Mouse (Mus musculus): Measurements from ENCODE around the gene Pi16.
A peak's percentile ranks its signal among the peaks of the same experiment; 100 is the strongest.
"Not testable (repeated sequence)": the region's sequence is repeated elsewhere in the genome, so short reads cannot be mapped to it uniquely, and the experiment has no call there.

Gene Pi16

GRCm38 (mm10) chr17:29317380-29317779, at the start of gene Pi16:
Gene Pi16, plus strand, starts transcription at chr17:29317680.
- DNase-seq (ENCODE audit: low spot score): not testable (repeated sequence)

- no peak for DNase-seq (ENCODE audit: low spot score)
These were observed 49.4 kb upstream of the Pi16 start for GRCm38 (mm10) chr17:29267931-29268681.

GRCm38 (mm10) chr17:29268682-29269348, 48.7 kb upstream of the Pi16 start, which contains the start of gene BC004004:
Gene BC004004, plus strand, starts transcription at chr17:29268788.
- DNase-seq (ENCODE audit: low spot score): peak; percentile 93

DNA sequence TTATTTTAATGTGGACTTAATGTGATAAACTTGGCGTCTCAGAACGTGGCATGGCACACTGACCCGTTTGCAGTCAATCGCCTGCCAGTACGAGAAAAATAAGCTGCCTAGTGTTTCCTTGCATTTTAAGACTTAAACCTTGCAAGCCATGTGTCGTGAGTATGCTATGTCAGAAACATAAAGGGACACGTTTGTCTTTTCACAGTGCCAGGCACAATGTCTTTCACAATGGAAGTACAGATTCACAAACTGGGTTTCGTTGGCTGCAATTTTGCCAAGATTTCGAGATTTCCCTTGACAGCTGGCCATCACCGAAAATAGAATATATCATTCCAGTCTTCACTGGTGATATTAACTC, 48.2 kb upstream of the Pi16 start:
- DNase-seq (ENCODE audit: low spot score): no peak

DNA sequence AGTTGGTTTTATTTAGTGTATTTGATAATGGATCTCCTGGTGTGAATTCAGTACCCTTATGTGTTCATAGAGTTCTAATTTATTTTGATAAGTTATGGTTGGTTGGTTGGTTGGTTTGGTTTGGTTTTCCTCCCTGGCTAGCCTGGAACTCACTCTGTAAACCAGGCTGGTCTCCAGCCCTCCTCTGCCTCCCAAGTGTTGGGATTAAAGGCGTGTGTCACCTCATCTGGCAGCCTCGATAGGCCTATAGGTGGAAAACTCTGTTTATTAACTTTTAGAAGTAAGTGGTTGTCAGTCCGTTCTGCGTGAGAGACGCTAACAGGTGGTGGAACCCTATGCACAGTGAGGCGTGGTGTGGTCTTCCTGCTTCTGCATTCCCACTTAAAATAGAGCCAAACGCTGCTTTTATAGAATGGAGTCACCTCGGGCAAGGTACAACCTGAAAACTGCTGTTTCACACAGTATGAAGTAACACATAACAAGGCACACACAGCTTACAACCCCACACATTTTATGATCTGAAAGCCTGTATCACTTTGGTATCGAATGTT, 47.3 kb upstream of the Pi16 start:
- DNase-seq (ENCODE audit: low spot score): no peak

- DNase-seq (ENCODE audit: low spot score): no peak
These were observed 44.3 kb upstream of the Pi16 start for GRCm38 (mm10) chr17:29273156-29273555.

DNA sequence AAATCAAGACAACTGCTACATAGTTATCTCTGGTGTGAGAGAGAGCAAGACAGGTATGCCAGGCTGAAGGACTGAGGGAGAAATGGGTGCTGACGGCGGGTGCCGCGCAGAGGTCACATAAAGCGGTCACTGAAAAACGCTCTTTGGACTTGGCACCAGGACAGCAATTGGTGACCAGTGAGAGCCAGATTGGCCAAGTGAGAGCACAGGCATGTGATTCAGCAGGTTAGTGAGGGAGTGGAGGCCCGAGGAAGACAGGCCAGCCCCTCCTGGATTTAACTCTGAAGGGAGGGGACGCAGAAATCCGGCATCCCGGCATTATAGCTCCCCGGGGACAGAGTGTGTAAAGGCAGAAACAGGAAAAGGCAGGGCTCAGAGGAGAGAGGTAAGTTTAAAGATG, 43.6 kb upstream of the Pi16 start:
- DNase-seq (ENCODE audit: low spot score): no peak

DNA sequence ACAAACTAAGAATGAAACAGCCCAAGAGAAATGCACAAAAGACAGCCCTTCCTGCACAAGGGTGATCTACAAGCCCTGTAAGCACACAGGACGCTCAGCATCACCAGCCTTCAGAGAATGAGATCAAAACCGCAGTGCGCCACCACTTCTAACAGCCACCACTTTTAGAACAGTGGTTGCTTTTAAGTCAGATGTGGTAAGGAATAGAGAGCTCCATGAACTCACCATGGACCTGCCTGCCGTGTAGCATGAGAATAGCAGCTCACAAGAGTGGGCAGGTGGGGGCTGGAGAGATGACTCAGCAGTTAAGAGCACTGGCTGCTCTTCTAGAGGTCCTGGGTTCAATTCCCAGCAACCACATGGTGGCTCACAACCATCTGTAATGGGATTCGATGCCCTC, 37.1 kb upstream of the Pi16 start:
- DNase-seq (ENCODE audit: low spot score): no peak

GRCm38 (mm10) chr17:29281541-29281940, 35.9 kb upstream of the Pi16 start:
- DNase-seq (ENCODE audit: low spot score): no peak

DNA sequence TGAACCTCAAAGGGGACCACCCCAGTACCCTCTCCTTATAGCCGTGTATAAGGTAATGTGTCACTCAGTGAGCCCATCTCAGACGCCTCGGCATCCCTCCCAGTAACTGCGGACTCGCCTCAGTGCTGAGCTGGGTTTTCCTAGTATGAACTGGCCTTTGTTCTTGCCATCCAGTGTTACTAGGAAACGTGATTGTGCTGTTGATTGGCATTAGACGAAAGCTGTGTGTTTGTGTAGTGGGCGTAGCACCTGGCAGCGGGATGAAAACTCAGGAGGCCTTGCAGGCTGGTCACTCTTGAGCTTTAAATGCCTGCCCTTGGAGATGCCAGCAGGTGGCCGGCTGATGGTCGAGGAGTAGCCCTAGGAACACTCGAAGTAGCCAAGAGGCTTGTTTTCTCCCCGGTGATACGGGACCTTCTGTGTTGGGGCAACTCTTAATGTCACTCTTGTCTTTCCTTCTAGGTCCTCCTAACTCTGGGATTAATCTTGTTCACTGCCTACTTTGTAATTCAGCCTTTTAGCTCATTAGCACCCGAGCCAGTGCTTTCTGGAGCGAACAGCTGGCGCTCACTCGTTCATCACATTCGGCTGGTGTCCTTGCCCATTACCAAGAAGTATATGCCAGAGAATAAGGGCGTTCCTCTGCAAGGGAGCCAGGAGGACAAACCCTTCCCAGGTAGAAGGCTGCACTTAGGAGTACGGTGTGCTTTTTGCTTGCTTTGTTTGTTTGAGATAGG, 35.1 kb upstream of the Pi16 start:
- DNase-seq (ENCODE audit: low spot score): no peak

DNA sequence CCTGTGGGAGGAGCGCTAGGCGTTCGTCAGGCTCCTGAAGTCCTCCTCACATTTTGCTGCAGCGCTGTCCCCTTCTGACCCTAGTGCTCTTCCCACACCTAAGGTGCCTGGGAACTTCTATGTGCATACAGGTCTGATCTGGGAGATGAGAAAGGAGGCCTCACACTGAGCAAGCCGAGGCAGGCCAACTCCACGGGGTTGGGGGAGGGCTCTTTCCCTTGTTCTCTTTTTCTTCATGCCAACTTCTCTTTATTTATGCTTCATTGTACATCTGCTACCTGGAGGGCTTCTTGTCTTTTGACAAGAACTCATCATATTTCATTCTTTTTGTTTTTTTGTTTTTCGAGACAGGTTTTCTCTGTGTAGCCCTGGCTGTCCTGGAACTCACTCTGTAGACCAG, 25.7 kb upstream of the Pi16 start:
- no peak for DNase-seq (ENCODE audit: low spot score)

DNA sequence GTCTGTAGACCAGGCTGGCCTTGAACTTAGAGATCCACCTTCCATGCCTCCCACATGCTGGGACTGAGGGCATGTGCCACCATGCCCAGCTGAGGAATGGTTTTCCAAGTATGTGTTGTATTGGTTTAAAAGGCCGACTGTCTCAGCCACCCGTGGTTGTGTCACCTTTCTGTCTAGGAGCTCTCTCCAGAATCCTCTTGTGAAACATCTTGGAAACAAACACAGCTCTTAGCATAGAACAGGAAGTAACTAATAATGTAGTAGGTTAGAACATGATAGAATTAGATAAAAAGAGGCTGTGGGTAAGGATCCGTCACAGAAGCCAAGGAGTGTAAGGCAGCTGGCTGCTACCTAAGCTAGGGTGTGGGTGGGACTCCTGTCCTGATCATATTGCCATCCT, 24.5 kb upstream of the Pi16 start:
- no peak for DNase-seq (ENCODE audit: low spot score)

- DNase-seq (ENCODE audit: low spot score): no peak
These were observed 23.5 kb upstream of the Pi16 start for GRCm38 (mm10) chr17:29293807-29294605.

DNA sequence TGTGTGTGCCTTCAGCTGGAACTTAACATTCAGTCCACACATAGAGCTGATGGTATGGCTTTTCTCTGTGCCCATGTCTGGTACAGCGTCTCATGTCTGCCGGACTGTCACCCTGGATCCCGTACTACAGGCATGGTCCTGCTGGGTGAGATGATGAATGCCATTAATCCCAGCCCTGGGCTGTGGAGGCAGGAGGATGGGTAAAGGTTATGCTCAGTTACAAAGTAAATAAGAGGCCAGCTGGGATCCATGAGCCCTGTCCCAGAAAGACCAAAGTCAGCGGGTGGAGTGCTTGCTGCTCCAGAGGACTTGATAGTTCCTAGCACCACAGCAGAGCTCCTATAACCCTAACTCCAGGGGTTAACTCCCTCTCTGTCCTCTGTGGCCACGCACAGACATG, 21.6 kb upstream of the Pi16 start:
- no peak for DNase-seq (ENCODE audit: low spot score)

GRCm38 (mm10) chr17:29297321-29297720, 20.2 kb upstream of the Pi16 start:
- DNase-seq (ENCODE audit: low spot score): no peak

GRCm38 (mm10) chr17:29297813-29298212, 19.7 kb upstream of the Pi16 start:
- no peak for DNase-seq (ENCODE audit: low spot score)

GRCm38 (mm10) chr17:29299282-29299681, 18.2 kb upstream of the Pi16 start:
- no peak for DNase-seq (ENCODE audit: low spot score)

DNA sequence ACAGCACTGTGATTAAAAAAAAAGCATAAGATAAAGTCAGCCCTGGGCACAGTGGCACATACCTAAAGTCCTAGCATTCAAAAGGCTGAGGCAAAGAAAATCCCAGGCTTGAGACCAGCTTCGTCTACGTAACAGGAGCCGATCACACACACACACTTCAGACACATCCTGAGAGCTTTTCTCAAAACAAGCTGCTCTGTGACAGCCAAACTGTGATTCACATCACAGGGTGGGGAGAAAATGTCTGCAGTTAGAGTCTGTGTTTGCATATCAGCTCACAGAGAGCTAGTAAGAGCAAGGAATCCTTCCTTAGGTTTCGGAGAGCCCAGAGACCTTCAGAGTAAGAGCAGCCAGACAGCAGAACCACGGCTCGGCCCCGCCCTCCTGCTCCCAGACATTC, 16.6 kb upstream of the Pi16 start:
- DNase-seq (ENCODE audit: low spot score): no peak

- DNase-seq (ENCODE audit: low spot score): no peak
These were observed 16.1 kb upstream of the Pi16 start for GRCm38 (mm10) chr17:29301421-29301820.

GRCm38 (mm10) chr17:29302149-29302548, 15.3 kb upstream of the Pi16 start:
- no peak for DNase-seq (ENCODE audit: low spot score)

- DNase-seq (ENCODE audit: low spot score): no peak
These were observed 14.4 kb upstream of the Pi16 start for GRCm38 (mm10) chr17:29303087-29303486.

DNA sequence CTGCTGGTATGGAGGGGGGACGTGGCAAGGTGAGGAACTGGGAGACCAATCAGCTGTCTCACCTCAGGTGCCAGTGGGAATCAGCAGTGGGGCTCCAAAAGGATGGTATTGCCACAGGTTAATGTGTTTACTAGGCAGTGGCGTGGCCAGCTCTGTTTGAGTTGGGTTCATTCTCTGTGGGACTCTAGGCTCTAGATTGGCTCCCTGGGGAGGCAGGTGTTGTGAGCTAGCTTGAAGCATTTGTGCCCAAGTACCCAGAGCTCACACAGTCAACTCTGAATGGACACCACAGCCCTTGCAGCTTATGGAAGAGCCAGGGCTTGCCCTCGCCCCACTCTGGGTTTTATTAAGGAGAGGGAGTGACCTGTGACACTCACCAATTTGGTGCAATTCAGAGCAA, 13.6 kb upstream of the Pi16 start:
- DNase-seq (ENCODE audit: low spot score): no peak

All from left cerebral cortex, adult 11 months (tissue).